Comparison of ENCODE assay signal across 12 mouse cellular contexts in the genomic region with DNA sequence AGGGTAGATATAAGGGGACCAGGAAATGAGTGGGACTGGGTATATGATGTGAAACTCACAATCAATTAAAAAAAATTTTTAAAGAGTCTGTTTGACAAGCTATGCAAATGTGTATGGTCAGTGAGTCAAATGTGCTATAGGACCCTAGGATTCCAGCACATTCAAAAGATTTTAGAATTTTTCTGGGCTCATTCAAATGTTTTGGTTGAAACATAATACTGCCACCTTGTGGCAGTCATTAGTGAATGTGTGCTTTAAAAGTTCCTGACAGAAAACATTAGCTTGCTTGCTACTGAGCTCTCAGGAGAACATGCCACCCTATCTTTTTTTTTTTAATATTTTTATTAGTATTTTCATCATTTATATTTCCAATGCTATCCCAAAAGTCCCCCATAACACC. TPM values are rescaled to one million over a fixed set of nuclear protein-coding genes. Genes with fewer than 3 reads are reported as not detected.
DNase-seq lines count a peak whose midpoint lies in the region; ATAC-seq and TF ChIP-seq lines count a peak whose summit lies in the region.
"Had no signal": no experiment of that assay in that cellular context is flagged by ENCODE, and none has a peak within 500 bp of the region (broad histone marks: within the 10 kb centered on the region; RNA-seq: fewer than 3 reads in every experiment).

No protein-coding gene starts in this region.

- no peaks in the 10 kb centered on the region for H3K9me3 ChIP-seq in forebrain, embryonic 15.5 days
- H3K9me3 ChIP-seq in forebrain, embryonic 12.5 days, result no peaks in the 10 kb centered on the region
- no peaks in the 10 kb centered on the region for H3K9me3 ChIP-seq in ES-E14 (ENCODE audit: control insufficient read depth, insufficient read depth, low read depth, low read length)
- H3K9me3 ChIP-seq: heart, embryonic 15.5 days had no signal

- intact Hi-C loops in left cerebral cortex, postnatal 25 days (cut with DNase I), result loop anchor here (2.0 to 5.0 kb wide), 4 partner anchors 40 to 480 kb away; partner anchors contain the start of gene Rnf150
- intact Hi-C loops in left cerebral cortex, postnatal 36 days (cut with DNase I), result loop anchor here (5.0 to 10.0 kb wide), 3 partner anchors 75 to 488 kb away; no protein-coding TSS in a partner anchor

- no peak overlapping the region for H3K27ac ChIP-seq in forebrain, embryonic 15.5 days (replicated peaks)
- H3K27ac ChIP-seq in forebrain, embryonic 12.5 days, result no peak overlapping the region
- no peak overlapping the region for H3K27ac ChIP-seq in ES-E14 (ENCODE audit: insufficient read depth, low read depth, low read length, poor library complexity, severe bottlenecking)
- H3K27ac ChIP-seq: heart, embryonic 15.5 days had no signal

- peak; percentile 20 to 39 for DNase-seq in left cerebral cortex, postnatal 25 days (ENCODE audit: low spot score in 2 of 2)
- DNase-seq in left cerebral cortex, postnatal 36 days (ENCODE audit: low spot score in 2 of 2), result no peak
- no peak for DNase-seq in ES-E14 (ENCODE audit: low read depth, low spot score)
- DNase-seq in lung, postnatal 25 days (ENCODE audit: low spot score), result peak; percentile 8
- no peak for DNase-seq in c-Kit-positive CD71-positive TER-119-positive erythroid progenitor cells, embryonic 14.5 days (ENCODE audit: low spot score)
- DNase-seq in right cerebral cortex, postnatal 25 days, result no peak
- DNase-seq: layer of hippocampus, postnatal 36 days had no signal

- no peaks in the 10 kb centered on the region for H3K27me3 ChIP-seq in forebrain, embryonic 15.5 days
- no peaks in the 10 kb centered on the region for H3K27me3 ChIP-seq in forebrain, embryonic 12.5 days
- H3K27me3 ChIP-seq: heart, embryonic 15.5 days had no signal

- H3K4me2 ChIP-seq in forebrain, embryonic 15.5 days (replicated peaks), result no peak overlapping the region
- no peak overlapping the region for H3K4me2 ChIP-seq in forebrain, embryonic 12.5 days
- H3K4me2 ChIP-seq: heart, embryonic 15.5 days had no signal

- 0 out of 2 replicates have a peak, but pooled peaks have one; percentile 19 for ATAC-seq in forebrain, embryonic 15.5 days (replicated peaks)
- ATAC-seq in forebrain, embryonic 12.5 days (ENCODE audit: low FRiP score), result no peak

- H3K4me1 ChIP-seq in forebrain, embryonic 15.5 days, result no peaks in the 10 kb centered on the region
- no peaks in the 10 kb centered on the region for H3K4me1 ChIP-seq in forebrain, embryonic 12.5 days
- peaks cover 0 to 2% of the 10 kb centered on the region in 2 experiments; a peak in 1 of 4 replicates for H3K4me1 ChIP-seq in ES-E14 (ENCODE audit: control insufficient read depth in 2 of 2, insufficient read depth in 2 of 2, low read length in 2 of 2, poor library complexity in 1 of 2)
- H3K4me1 ChIP-seq: heart, embryonic 15.5 days had no signal

- H3K9ac ChIP-seq in forebrain, embryonic 15.5 days (replicated peaks), result no peak overlapping the region
- no peak overlapping the region for H3K9ac ChIP-seq in forebrain, embryonic 12.5 days
- no peak overlapping the region for H3K9ac ChIP-seq in ES-E14 (ENCODE audit: insufficient read depth, low read depth, low read length, poor library complexity, severe bottlenecking)
- H3K9ac ChIP-seq: heart, embryonic 15.5 days had no signal

- no peak overlapping the region for H3K4me3 ChIP-seq in forebrain, embryonic 15.5 days
- H3K4me3 ChIP-seq in forebrain, embryonic 12.5 days (replicated peaks), result no peak overlapping the region
- H3K4me3 ChIP-seq in ES-E14 (ENCODE audit: insufficient read depth in 1 of 2, low read depth in 1 of 2, low read length in 2 of 2, poor library complexity in 1 of 2, severe bottlenecking in 1 of 2), result no peak overlapping the region
- H3K4me3 ChIP-seq: heart, embryonic 15.5 days had no signal

- in situ Hi-C loops in ES-E14 (cut with MboI; ENCODE audit: low sequenced_read_pairs in 2 of 2, unreplicated experiment in 2 of 2), result loop anchor here in 1 of 2 experiments (10.0 kb wide), 1 partner anchor 248 kb away; no protein-coding TSS in a partner anchor

- no peaks in the 10 kb centered on the region for H3K36me3 ChIP-seq in forebrain, embryonic 15.5 days
- H3K36me3 ChIP-seq in forebrain, embryonic 12.5 days (replicated peaks), result no peaks in the 10 kb centered on the region
- H3K36me3 ChIP-seq in ES-E14 (ENCODE audit: control insufficient read depth, insufficient read depth, low read length, poor library complexity, severe bottlenecking), result no peaks in the 10 kb centered on the region
- H3K36me3 ChIP-seq: heart, embryonic 15.5 days had no signal

TF ChIP-seq in ES-E14, 5 proteins besides CTCF, POLR2A, EP300 and RAD21:
- TF ChIP-seq ZC3H11A (IDR thresholded peaks at IDR 0.05; ENCODE audit: borderline replicate concordance, low read depth, low read length) (peak; percentile 60; the same call in 1 of the 2 replicates), MAFK (IDR thresholded peaks at IDR 0.05; ENCODE audit: insufficient read depth, low read depth, low read length) (no peak)

RNA-seq across cellular contexts. Expression of gene Mgat4d, which starts 5.6 kb away (rescaled TPM):
- polyA plus RNA-seq in forebrain, embryonic 15.5 days (2015; fragmentation: Nextera tagmentation; extraction: Ambion mirVana), result not detected in 2 replicates
- polyA plus RNA-seq in forebrain, embryonic 12.5 days (2016; fragmentation: Nextera tagmentation; extraction: Ambion mirVana), result not detected in 2 replicates
- total RNA-seq in left cerebral cortex, postnatal 25 days (2021), result not detected
- not detected for total RNA-seq in left cerebral cortex, postnatal 36 days (2021)
- total RNA-seq in ES-E14 (2012; rRNA removed), result 0.31 and 0.32 TPM in 2 replicates
- total RNA-seq: layer of hippocampus, postnatal 36 days; monocyte, adult 5-6 weeks had no signal
- polyA plus RNA-seq: cortical plate, adult 2 months; heart, embryonic 15.5 days had no signal

RNA-seq across cellular contexts. Expression of gene Elmod2, which starts 10.4 kb away (rescaled TPM):
- 28.3 and 29.9 TPM in 2 replicates for polyA plus RNA-seq in forebrain, embryonic 15.5 days (2015; fragmentation: Nextera tagmentation; extraction: Ambion mirVana)
- 34.3 and 35.5 TPM in 2 replicates for polyA plus RNA-seq in forebrain, embryonic 12.5 days (2016; fragmentation: Nextera tagmentation; extraction: Ambion mirVana)
- 10 to 100 TPM; 12.3 to 14.2 TPM for total RNA-seq in left cerebral cortex, postnatal 25 days (2021)
- 10 to 100 TPM; 12.1 to 15.1 TPM for total RNA-seq in left cerebral cortex, postnatal 36 days (2021)
- 8.9 and 10.7 TPM in 2 replicates for total RNA-seq in ES-E14 (2012; rRNA removed)

RNA-seq across cellular contexts. Expression of gene Clgn, which starts 47.0 kb away (rescaled TPM):
- 6.2 and 6.3 TPM in 2 replicates for polyA plus RNA-seq in forebrain, embryonic 15.5 days (2015; fragmentation: Nextera tagmentation; extraction: Ambion mirVana)
- polyA plus RNA-seq in forebrain, embryonic 12.5 days (2016; fragmentation: Nextera tagmentation; extraction: Ambion mirVana), result 6.3 and 6.8 TPM in 2 replicates
- total RNA-seq in left cerebral cortex, postnatal 25 days (2021), result 1 to 10 TPM; 7.7 to 9.2 TPM
- total RNA-seq in left cerebral cortex, postnatal 36 days (2021), result 10 to 100 TPM in 1 of 2 experiments, 1 to 10 TPM in 1; 8.3 to 10.4 TPM
- 13.0 and 19.2 TPM in 2 replicates for total RNA-seq in ES-E14 (2012; rRNA removed)
- total RNA-seq: monocyte, adult 5-6 weeks had no signal

RNA-seq across cellular contexts. Expression of gene Ucp1, which starts 52.5 kb away (rescaled TPM):
- polyA plus RNA-seq in forebrain, embryonic 15.5 days (2015; fragmentation: Nextera tagmentation; extraction: Ambion mirVana), result 0.18 and 0.23 TPM in 2 replicates
- polyA plus RNA-seq in forebrain, embryonic 12.5 days (2016; fragmentation: Nextera tagmentation; extraction: Ambion mirVana), result not detected in 2 replicates
- not detected for total RNA-seq in left cerebral cortex, postnatal 25 days (2021)
- total RNA-seq in left cerebral cortex, postnatal 36 days (2021), result not detected
- 0.13 and 0.16 TPM in 2 replicates for total RNA-seq in ES-E14 (2012; rRNA removed)
- total RNA-seq: layer of hippocampus, postnatal 36 days; monocyte, adult 5-6 weeks had no signal
- polyA plus RNA-seq: heart, embryonic 15.5 days had no signal

Comparison
In these comparisons a context has a peak if more than half of its experiments do, and no peak if none do; other contexts are left out.
1. DNase-seq: peak in left cerebral cortex, postnatal 25 days (2 of 2) and lung, postnatal 25 days (single experiment); none in left cerebral cortex, postnatal 36 days (0 of 2), ES-E14 (single experiment), c-Kit-positive CD71-positive TER-119-positive erythroid progenitor cells, embryonic 14.5 days (single experiment) and right cerebral cortex, postnatal 25 days (single experiment).